Mouse (Mus musculus) kidney, adult 11 months (tissue): ENCODE measurements around the gene Il9r.

Experiments
- DNase-seq: peaks from one replicate; pipeline ENCODE4 v3.0.0; 2022

The Il9r gene

DNA sequence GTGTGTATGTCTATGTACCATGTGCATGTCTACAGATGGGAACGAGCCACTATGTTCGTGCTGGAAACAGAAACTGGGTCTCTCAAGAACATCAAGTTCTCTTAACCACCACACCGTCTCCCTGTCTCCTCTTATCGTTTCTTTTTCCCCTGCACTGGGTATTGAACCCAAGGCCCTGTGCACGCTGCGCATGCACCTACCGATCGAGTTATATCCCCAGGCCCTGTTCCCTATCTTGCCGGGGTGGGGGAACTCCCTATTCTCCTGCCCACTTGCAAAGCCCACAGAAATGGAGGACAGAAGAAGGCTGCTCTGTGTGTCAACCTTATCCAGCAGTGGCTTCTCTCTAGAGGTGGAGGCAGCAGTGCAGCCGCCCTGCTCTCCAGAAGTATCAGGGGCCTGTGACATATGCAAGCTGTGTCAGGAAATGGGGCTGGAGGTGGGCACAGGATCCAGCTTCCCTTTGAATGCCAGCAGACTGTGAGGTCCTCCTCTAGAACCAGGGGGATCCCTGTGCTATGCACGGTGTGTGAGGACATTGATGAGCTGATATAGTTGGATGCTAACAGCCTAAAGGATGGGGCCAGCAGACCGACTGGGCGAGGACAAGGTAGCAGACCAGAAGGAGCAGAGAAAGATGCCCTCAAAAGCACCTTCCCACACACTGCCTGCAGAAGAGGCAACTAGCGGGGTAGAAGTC is 1.7 kb downstream of the Il9r start:
- DNase-seq, result no peak

DNA sequence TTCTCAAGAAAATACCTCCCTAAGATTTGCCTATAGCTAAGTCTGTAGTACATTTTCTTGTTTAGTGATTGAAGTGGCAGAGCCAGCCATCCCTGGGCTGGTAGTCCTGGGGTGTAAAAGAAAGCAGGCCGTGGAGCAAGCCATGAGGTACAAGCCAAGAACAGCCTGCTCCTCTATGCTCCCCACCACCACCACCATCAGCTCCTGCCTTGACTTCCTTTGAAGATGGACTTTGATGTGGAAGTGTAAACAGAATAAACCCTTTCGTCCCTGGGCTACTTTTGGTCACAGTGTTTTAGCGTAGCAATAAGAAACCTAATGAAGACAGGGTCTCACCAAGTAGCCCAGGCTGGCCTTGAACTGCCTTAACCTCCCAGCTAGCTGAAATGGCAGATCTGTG is 2.3 kb downstream of the Il9r start:
- no peak for DNase-seq

DNA sequence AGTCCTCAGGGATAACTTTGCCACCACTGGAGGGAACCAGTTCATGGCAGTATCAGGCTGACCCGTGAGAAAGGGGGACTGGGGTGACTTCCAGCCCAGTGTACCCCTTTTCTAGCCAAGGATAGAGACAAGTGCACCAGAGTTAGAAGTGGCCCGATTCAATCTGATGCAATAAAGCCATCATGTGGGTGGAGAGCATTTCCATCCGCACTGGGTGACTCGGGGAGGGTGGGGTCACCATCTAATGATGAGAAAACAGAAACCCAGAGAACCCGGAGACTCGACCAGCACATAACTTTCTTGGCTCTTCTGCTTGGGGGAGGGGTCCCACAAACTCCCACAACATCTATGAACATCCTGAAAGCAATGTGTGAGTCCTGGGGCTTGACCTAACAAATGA is 3.4 kb downstream of the Il9r start:
- DNase-seq, result no peak

DNA sequence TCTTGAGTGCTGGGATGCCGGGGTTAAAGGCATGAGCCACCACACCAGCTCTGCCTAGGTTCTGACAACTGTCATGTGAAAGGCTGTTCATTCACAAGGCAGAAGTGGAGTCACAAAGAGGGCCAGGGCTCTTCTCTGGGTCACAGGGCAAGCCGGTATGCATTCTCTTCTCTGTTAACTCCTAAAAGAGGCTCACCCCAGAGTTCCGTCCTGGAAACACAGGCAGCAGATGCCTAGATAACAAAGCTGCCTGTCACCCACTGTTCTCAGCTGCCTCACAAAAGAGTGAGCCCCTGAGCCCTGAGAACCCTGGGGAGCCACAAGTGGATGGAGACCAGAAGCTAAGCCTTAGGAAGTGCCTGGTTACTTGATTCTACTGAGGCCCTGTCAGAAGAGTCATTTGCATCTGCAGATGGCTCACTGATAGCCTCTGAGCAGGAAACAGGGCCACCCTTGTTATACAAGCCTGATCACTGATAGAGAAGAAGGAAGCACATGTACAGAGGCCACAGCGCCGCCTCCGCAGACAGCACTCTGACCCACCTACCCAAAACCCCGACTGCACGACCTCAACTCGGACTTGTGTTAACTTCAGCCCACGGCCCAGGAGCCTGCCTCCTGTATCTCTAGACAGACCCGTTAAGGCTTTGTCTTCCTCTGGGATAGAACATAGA is 4.1 kb downstream of the Il9r start:
- DNase-seq, result no peak

DNA sequence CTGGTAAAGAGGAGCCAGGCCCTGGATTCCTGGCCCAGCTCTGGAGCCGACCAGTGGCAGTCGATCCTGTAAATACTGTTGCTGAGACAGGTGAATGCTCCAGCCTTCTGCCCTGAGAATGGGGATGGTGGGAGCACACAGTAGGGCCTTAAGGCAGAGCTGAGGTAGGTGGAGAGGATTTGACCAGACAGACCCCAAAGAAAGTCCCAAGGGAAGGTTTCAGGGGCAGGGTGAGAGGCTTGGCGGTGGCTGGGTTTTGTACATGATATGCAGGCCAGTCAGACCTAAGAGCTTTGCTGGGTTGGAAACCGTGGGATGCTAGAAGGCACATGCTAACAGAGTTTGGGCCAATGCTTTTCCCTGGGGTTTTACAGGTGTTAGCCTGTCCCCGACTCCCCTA is 5.5 kb downstream of the Il9r start:
- no peak for DNase-seq

DNA sequence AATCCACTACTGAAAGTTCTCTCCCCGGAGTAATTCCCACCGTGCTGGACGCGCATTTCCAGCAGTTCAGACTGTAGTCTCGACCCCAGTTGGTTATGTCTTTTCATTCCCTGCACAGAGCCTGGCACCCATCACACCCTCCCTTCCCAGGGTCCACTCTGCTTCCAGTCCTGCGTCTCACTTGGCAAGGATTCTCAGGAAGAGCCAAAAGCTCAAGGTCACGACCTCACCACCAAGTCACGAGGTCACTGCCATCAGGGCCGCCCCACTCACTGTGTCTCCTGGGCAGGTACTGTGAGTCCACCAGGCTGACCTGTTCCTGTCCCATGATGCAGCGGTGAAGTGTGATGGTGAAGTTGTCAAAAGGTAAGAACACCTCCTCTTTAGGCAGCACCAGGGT is 6.0 kb downstream of the Il9r start:
- DNase-seq, result no peak

DNA sequence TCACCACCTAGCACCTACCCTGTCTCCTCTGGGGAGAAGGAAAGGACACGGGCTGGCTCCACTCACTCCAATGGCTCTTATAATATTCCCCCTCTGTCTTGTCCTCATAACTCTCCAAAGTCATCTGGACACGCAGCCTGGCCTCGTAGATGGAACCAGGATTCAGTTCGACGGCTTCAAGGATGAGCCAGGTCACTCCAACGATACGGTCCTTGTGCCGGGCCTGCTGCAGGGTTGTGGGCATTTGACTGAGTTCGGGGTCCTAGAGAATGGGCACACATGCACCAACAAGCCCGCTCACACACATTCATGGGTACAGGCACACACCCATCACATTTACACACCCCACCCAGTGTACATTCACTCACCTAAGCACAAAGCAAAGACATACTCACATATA is 6.9 kb downstream of the Il9r start:
- DNase-seq, result no peak

DNA sequence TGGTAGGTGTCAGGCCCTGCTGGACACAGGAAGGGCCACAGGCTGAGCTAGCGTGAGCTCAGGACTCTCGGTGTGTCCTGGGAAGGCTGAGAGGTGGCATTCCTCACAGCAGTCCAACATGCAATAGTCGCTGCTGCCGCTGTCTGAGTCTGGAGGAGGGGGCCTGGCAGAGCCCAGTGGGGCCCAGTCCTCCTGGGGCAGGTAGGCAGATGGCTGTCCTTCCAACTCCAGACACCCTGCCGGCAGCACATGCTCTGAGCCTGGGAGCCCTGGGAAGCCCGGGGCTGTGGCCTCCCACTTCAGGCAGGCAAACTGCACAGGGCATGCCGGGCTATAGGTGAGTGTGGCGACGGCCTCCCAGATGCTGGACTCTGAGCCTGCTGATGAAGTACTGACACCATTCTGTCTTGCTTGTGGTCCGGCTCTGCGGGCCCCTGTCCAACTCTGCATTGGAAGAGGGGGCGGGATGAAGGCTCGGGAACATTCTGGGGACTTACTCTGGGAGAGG is 9.4 kb downstream of the Il9r start:
- no peak for DNase-seq

DNA sequence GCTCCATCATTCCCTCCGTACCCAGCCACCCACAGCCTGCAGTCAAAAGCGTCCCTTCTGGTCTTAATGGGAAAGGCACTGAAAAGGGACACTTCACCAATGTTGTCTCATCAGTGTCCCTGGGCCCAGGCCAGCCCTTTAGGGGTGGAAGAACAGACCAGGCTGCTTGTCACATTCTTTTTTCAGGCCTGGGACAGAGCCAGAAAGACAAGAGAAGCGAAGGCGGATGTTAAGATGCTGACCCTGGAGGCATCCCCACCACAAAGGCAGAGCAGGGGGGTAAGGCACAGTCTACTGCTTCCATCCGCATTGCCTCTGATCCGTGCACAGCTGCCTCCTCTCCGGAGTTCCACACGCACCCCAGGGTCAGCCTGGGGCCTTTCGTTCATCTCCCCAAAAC is 10.0 kb downstream of the Il9r start:
- DNase-seq, result no peak

DNA sequence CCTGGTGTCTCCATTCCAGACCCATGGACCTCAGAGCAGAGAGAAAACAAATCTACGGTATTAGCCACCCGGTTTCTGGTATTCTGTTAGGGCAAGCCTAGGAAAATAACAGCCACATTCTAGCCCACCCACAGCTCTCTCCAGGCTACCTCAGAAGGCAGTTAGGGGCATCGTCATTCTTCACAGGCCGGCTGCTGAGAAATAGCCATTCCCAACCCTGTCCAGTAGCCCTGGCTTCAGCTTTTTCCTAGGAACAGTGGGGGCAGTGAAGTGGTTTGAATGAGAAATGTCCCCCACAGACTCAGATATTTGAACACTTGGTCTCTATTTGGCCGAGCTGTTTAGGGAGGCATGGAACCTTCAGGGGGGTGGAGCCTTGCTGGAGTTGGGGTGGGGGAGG is 10.6 kb downstream of the Il9r start:
- DNase-seq, result no peak

DNA sequence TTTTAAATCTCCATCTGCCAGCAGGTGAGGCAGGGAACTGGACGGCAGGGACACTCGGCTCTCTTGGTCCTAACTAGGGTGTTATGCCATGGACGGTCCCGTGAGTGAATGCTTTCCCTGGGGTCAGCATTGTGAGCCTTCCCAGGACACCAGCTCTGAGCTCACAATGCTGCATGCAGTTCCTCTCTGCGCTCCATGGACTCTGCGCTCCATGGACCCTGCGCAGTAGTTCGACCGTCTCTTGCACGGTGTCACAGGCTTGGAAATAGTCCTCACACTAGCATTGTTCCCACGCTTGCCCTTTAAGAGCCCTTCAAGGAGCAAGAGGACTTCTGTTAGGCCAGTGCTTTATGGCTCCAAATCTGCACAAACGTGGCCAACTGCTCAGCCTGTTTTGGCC is 11.2 kb downstream of the Il9r start:
- DNase-seq, result no peak

DNA sequence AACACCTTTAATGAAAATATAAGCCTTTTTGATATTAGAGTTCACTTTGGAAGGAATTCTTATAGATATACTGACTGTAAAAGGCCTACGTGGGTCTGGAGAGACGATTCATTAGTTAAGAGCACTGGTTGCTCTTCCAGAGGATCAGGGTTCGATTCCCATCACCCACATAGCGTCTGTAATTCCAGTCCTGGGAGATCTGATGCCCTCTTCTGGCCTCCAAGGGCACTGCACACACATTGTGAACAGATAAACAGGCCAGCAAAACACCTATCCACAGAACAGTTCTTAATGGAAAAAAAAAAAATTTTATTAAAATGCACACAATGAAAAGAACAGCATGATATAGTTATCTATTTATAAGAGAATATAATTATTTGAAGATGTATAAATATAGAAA is 12.8 kb downstream of the Il9r start:
- DNase-seq, result no peak

DNA sequence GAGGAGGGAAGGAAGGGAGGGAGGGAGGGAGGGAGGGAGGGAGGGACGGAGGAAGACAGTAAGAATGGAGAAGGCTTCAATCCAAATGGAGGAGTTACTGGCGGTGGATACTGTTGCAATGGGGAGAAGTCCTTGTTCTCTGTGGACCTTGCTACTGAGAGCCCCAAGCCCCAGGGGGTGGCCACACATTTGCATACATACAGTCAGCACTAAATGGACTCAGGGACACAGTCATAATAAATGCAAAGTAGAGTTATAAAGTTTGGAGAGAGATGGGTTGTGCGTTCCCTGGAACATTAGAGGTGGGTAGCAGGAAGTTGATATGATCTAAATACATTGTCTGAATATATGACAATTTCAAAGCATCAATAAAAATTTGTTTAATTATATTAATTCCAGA is 14.0 kb downstream of the Il9r start:
- DNase-seq, result no peak

DNA sequence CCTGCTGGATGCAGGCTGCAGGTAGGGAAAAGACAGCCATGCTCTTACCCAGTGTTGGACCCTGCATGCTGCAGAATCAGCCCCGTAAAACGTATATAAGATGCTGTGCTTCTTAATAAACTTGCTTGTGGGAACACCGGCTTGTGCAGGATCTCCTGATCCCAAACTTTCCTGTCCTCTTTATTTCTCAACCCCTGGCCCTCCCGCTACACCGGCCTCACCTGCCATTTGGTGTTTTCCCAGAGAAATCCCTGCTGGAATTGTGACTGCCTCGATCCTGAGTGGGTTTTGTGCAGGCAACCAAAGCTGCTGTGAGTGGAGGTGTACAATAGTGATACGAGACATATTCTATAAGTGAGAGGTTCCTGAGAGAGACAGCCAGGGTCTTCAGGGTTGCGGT is 15.6 kb downstream of the Il9r start:
- DNase-seq, result no peak

DNA sequence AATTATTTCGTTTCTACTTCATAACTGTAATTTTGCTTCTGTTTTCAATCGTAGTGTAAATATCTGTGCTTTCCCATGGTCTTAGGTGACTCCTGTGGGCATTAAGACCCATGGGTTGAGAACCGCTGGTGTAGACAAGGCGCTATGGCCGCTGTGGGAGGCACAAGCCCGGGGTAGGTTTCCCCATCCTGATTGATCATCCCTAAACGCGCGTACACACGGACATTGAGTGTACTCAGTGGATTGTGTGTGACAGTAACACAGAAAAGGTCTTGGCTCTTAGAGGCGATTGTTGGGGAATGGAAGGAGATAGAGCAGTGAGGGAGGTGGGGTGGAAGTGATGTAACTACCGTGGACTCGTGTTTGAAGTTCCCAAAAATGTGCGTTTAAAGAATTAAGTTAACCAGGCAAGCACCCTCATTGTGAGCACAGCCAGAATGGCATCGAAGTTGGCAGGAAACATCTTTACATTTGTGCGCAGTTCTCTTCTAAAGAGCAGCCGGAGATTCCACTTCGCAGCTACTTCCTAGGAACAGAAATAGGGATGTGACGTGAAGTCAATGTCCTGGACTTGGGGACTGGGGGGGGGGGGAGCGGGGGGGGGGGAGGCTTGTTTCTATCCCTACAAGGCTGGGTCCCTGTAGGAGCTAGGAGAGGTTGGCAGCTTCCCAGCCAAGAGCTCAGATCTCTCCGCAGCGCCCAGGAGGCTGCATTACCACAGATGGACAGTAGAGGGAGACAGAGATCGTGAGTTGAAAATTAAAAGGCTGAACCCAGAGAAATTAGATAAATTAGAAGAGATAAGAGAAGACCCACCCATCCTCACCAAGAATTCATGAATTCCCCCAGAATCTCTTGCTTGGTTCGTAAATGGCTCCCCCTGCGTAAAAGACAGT is 17.9 kb downstream of the Il9r start:
- peak; percentile 57 for DNase-seq

DNA sequence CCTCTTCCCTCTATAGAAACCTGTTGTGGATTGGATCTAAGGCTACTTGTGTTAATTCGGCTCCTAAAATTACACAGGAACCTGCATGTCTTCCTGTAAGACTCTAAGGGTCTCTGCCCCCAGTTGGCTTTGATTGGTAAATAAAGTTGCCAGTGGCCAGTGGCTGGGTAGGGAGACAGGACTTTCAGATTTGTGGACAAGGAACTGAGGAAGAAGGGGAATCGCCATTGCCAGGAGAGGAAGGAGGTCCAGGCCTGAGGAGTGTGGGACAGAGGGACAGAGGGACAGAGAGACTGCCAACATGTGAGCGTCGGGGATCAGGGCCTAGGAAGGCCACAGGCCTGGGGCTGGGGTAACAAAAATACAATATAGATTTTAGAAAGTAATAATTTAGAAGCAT is 18.8 kb downstream of the Il9r start:
- no peak for DNase-seq

DNA sequence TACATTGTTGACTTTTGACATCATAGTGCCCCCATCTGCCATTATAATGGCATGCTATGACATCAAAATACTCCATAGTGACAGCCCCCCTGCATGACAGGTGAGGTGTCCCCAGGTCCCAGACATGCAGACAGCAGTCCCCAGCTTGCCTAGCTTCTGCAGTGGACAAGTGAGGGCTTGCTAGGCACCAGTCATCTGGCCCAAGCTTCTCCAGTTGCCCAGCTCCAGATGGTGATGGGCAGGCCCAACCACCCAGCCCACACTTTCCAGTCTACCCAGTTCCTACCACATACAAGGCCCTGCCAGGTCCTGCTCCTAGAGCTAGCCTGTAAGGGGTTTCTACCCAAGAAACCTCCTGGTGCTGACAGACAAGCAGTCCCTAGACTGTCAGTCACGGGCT is 21.6 kb downstream of the Il9r start:
- no peak for DNase-seq

DNA sequence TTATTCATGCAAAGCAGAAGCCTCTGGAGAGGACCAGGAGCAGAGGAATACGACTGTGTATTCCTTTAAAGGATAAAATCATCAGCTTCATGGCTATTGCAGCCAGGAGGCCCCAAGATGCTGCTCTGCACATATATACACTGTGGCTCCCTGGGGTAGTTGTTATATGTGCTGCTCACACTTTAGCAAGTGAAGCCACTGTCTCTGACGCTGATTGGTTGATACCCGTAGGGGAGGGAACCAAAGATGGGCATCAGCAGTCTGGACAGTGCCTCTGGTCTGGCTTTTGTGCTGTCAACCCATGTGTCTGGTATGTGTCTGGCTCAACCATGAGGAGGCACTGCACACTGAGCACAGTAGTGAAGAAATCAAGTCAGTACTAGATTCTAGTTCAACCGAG is 33.4 kb downstream of the Il9r start:
- no peak for DNase-seq

DNA sequence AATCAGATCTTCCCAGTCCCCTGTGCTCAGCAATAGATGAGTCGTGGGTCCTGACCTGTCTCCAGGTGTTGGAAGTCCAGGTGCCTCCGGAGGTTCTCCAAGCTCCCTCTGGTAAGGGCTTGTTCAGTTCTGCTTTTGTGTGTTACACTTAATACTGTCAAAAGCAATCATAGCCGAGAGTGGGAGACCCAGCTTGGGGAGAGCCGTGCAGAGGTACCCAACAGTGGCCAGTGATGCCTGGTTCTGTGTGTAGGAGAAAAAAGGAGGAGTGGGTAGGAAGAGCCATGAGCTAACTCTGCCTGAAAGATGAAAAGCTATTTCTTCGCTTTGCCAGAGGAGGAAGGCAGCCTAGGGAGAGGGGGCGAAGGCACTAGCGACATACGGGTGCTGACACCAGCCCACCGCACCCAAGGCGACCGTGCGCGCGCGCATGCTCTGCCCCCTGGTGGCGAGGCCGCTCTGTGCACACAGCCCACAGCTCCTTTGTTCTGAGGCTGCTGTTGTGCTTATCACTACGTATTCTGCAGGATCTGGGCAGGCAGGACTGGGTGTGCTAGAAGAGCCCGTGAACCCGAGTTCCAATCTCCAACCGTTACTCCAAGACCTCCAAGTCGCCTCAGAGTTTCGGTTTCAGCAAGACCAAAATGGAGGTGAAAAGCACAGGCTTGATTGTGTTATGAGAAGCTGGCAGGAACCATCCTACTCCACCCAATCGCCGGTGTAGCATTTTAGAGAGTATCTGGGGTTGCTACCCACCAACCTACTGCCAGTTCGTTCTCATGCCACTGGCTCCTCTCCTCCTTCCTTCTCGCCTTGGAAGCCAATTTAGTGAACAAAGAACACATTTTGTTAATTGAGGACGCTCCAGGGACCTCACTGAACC is 37.9 kb downstream of the Il9r start:
- peak; percentile 27 for DNase-seq

DNA sequence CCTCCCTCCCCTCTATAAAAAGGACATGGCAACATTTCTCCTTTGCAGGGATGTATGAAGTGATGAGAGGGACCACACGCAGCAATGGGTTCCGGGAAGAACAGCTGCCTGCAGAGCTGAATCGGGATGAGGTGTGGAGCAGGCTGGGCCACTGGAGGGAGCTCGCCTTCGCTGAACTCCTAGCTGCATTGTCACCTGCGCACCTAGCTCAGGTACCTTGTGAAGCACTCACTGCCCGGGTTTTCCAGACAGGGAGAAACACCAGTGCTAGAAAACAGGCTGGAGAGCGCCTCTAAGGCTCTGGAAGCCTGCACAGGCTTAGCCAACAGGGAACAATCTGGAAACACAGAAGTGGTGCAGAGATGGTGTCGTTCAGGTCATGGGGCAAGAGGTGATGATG is 38.6 kb downstream of the Il9r start:
- DNase-seq, result peak; percentile 26

DNA sequence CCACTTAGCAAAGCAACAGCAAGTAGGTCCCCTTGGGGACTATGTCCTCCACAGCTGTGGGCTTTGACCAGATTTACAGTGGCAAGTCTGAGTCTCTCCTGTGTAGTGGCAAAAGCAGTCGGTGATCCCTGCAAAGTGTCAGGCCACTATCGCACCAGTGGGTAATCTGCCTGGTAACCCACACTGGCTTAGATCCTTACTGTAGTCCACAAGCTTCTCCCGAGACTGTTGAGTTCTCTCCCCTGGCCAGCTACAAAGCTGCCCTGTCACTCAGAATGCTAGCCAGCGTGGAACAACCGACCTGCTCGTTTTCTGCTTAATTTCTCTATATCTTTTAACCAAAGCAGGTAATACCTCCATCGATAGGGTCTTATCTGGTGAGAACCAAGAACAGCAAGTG is 39.7 kb downstream of the Il9r start:
- DNase-seq, result no peak

DNA sequence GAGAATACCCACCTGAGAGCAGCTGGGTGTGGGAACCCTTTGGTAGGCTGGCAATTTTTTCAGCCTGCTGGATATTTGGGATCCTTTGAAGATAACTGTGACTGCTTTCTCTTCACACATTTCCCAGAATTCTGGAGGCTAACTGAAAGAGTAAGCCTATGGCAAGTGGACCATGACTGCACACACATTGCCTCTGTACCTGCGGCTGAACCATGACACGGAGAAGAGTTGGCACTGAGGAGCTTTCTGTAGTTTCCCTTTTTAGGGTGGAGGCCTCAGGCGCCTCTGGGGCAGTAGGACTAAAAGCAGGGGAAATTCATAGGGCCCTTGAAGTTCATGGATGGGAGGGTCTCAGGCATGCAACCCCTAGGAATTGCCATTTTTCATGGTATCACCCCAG is 40.9 kb downstream of the Il9r start:
- DNase-seq, result no peak
